Mouse (Mus musculus) Patski (cell line): ENCODE measurements around the gene Birc7. TPM values are rescaled to one million over a fixed set of nuclear protein-coding genes. Genes with fewer than 3 reads are reported as not detected.

Experiments
- ATAC-seq: fragments of 100-300 bp; one replicate; pipeline ENCODE4 v1.8.0; 2021
- CTCF ChIA-PET: fragments of 350-600 bp; sonication (Branson Sonifier 250); formaldehyde crosslinking; loops from one replicate; lab custom pipeline; 2022; ENCODE audit warnings: inconsistent platforms; lab: Charles Lee
- POLR2A ChIA-PET: fragments of 350-600 bp; sonication (Branson Sonifier 250); formaldehyde crosslinking; loops from one replicate; lab custom pipeline; 2022; ENCODE audit warnings: antibody characterized with exemption, inconsistent platforms; lab: Charles Lee
- DNase-seq: peaks from one replicate; pipeline ENCODE4 v3.0.0-alpha.2; 2011; ENCODE audit warnings: low read depth, low spot score
- H3K27me3 ChIP-seq: fragments of 371-371 bp; one replicate; pipeline ENCODE4 v1.5.1; 2021
- CTCF ChIP-seq: fragments of 100-300 bp; IDR thresholded peaks from one replicate; pipeline ENCODE4 v1.5.1; 2021
- in situ Hi-C: fragments of 300-500 bp; cut with MboI; formaldehyde crosslinking; loops from 3 replicates; pipeline ENCODE4 v1.11.1; 2018; ENCODE audit warnings: low pct_unique_long_range_greater_than_20kb, mixed read lengths
- polyA plus RNA-seq: library from polyadenylated mRNA; unstranded; gene quantifications from one replicate; pipeline ENCODE4 v1.2.3, GENCODE M21; 2021

Birc7 gene
- not detected for polyA plus RNA-seq

GRCm38 (mm10) chr2:180928723-180929122 is at the start of gene Birc7:
Gene Birc7 (plus strand): TSS chr2:180929023.
- no peak for DNase-seq
- TF ChIP-seq CTCF: no peak
- in situ Hi-C loops: loop anchor here (10.0 kb wide), 1 partner anchor 136 kb away; no protein-coding TSS in a partner anchor
- ChIA-PET CTCF (interaction anchor here (7.3 kb wide), 1 partner anchor 36 kb away, joined by 123 read pairs; the partner anchor contains the start of gene Arfgap1), POLR2A (interaction anchor here (0.6 kb wide), 1 partner anchor 24 kb away, joined by 3 read pairs; no protein-coding TSS in a partner anchor)
- peaks cover under 1% of the 10 kb centered on the region for H3K27me3 ChIP-seq
- ATAC-seq: no peak

GRCm38 (mm10) chr2:180879365-180880067 is 49.3 kb upstream of the Birc7 start:
- DNase-seq: no peak
- H3K27me3 ChIP-seq: peaks cover 6% of the 10 kb centered on the region
- ChIA-PET POLR2A (no interaction called here), CTCF (no interaction called here)
- ATAC-seq: no peak
- TF ChIP-seq CTCF: no peak
- in situ Hi-C loops: loop anchor here (25.0 kb wide), 1 partner anchor 92 kb away; the partner anchor contains the start of gene Bhlhe23

- peaks cover 6% of the 10 kb centered on the region for H3K27me3 ChIP-seq
- no peak for TF ChIP-seq CTCF
- ATAC-seq (no peak), DNase-seq (no peak)
- ChIA-PET POLR2A (no interaction called here), CTCF (no interaction called here)
- in situ Hi-C loops: loop anchor here (25.0 kb wide), 1 partner anchor 94 kb away; the partner anchor contains the start of gene Bhlhe23
Observed at GRCm38 (mm10) chr2:180881281-180881680, 47.5 kb upstream of the Birc7 start.

- TF ChIP-seq CTCF: no peak
- H3K27me3 ChIP-seq: peaks cover 11% of the 10 kb centered on the region
- in situ Hi-C loops: loop anchor here (25.0 kb wide), 1 partner anchor 98 kb away; the partner anchor contains the start of gene Bhlhe23
- CTCF ChIA-PET: interaction anchor here (0.9 kb wide), 1 partner anchor 10 kb away, joined by 3 read pairs; no protein-coding TSS in a partner anchor
- POLR2A ChIA-PET: no interaction called here
- DNase-seq: no peak
- ATAC-seq: no peak
Observed at GRCm38 (mm10) chr2:180885270-180885669, 43.6 kb upstream of the Birc7 start.

GRCm38 (mm10) chr2:180889271-180889920 is 39.4 kb upstream of the Birc7 start:
- CTCF ChIA-PET: no interaction called here
- no peak for TF ChIP-seq CTCF
- peaks cover 35% of the 10 kb centered on the region for H3K27me3 ChIP-seq
- POLR2A ChIA-PET: interaction anchor here (0.6 kb wide), 1 partner anchor 97 kb away, joined by 3 read pairs; no protein-coding TSS in a partner anchor
- in situ Hi-C loops: loop anchor here (25.0 kb wide), 1 partner anchor 102 kb away; the partner anchor contains the start of gene Bhlhe23
- DNase-seq: no peak
- ATAC-seq: no peak

- in situ Hi-C loops: loop anchor here (25.0 kb wide), 1 partner anchor 103 kb away; the partner anchor contains the start of gene Bhlhe23
- CTCF ChIA-PET: no interaction called here
- ATAC-seq: no peak
- no peak for DNase-seq
- peaks cover 38% of the 10 kb centered on the region for H3K27me3 ChIP-seq
- TF ChIP-seq CTCF: no peak
- POLR2A ChIA-PET: interaction anchor here (0.6 kb wide), 1 partner anchor 97 kb away, joined by 3 read pairs; no protein-coding TSS in a partner anchor
Observed at GRCm38 (mm10) chr2:180889921-180890280, 38.9 kb upstream of the Birc7 start.

- in situ Hi-C loops: loop anchor here (25.0 kb wide), 1 partner anchor 103 kb away; the partner anchor contains the start of gene Bhlhe23
- peaks cover 40% of the 10 kb centered on the region for H3K27me3 ChIP-seq
- ATAC-seq: no peak
- no peak for TF ChIP-seq CTCF
- POLR2A ChIA-PET: interaction anchor here (0.6 kb wide), 1 partner anchor 98 kb away, joined by 3 read pairs; no protein-coding TSS in a partner anchor
- no peak for DNase-seq
- CTCF ChIA-PET: no interaction called here
Observed at GRCm38 (mm10) chr2:180890422-180891074, 38.3 kb upstream of the Birc7 start.

- no peak for TF ChIP-seq CTCF
- in situ Hi-C loops: loop anchor here (25.0 kb wide), 1 partner anchor 104 kb away; the partner anchor contains the start of gene Bhlhe23
- CTCF ChIA-PET: no interaction called here
- DNase-seq (no peak), ATAC-seq (no peak)
- POLR2A ChIA-PET: no interaction called here
- H3K27me3 ChIP-seq: peaks cover 47% of the 10 kb centered on the region
Observed at GRCm38 (mm10) chr2:180891075-180891834, 37.6 kb upstream of the Birc7 start.

GRCm38 (mm10) chr2:180891835-180892323 is 36.9 kb upstream of the Birc7 start:
- peaks cover 51% of the 10 kb centered on the region for H3K27me3 ChIP-seq
- TF ChIP-seq CTCF: no peak
- CTCF ChIA-PET: no interaction called here
- ATAC-seq (no peak), DNase-seq (no peak)
- POLR2A ChIA-PET: interaction anchor here (0.7 kb wide), 1 partner anchor 125 kb away, joined by 4 read pairs; no protein-coding TSS in a partner anchor
- in situ Hi-C loops: loop anchor here (25.0 kb wide), 1 partner anchor 105 kb away; the partner anchor contains the start of gene Bhlhe23
